Mouse (Mus musculus): ENCODE data around the gene Sft2d1. TPM values are rescaled to one million over a fixed set of nuclear protein-coding genes. Genes with fewer than 3 reads are reported as not detected.
"Not testable (repeated sequence)": the region's sequence is repeated elsewhere in the genome, so short reads cannot be mapped to it uniquely, and the experiment has no call there.

Gene Sft2d1
- total and polyA plus RNA-seq, 3 experiments = 88.0 to 101 TPM; not detected in 1

DNA sequence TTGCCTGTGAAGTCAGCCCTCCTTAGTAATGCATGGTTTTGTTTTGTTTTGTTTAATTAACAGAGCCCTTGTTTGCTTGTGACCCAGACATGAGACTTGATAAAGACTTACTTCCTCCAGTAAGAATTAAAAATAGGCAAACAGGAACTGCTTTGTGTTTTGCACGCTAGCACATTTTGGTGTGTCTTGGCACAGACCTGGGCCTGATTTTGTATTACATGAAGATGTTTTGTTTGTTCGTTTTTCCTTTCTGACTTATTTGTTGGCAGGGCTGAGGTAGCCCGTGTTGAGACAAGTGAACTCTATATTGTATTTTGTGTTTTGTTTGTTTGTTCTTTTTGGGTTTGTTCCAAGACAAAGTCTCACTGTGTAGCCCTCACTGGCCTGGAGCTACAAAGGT is 849 bp downstream of the Sft2d1 start (continued):
- peak; percentile 55 for TF ChIP-seq ETS1 (IDR thresholded peaks at IDR 0.05; ENCODE audit: low read depth, low read length)

DNA sequence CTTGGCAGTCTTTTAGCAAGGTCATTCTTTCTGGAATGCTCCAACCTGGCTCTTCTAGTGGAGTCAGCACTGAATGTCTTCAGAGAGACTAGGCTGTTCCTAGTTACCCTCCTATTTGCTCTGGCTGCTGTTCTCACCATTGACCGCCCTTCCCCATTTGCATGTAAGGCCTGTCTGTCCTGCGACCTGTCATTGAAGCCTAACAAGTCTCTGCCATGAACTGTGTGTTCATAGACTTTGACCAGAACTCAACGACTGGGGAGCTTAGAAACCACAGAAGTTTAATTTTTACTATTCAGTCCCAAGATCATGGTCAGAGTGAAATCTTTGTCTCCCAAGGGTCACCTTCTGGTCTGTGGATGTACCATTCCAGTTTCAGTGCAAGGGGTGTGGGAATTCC is 3.1 kb downstream of the Sft2d1 start:
- Histone ChIP-seq H3K79me2 (ENCODE audit: control insufficient read depth, insufficient read depth, low read length, poor library complexity) (peaks cover 54% of the 10 kb centered on the region), H3K9ac (ENCODE audit: control insufficient read depth, low read depth, low read length, poor library complexity, severe bottlenecking) (no peak overlapping the region), H3K27me3 (ENCODE audit: control insufficient read depth in 1 of 2, insufficient read depth in 2 of 2, low read length in 2 of 2) (no peaks in the 10 kb centered on the region), H3K27ac (ENCODE audit: control insufficient read depth, low read depth, low read length) (no peak overlapping the region), H3K4me1 (ENCODE audit: control insufficient read depth in 1 of 2, insufficient read depth in 2 of 2, low read length in 2 of 2) (peaks cover 3 to 8% of the 10 kb centered on the region in 2 experiments), H3K4me3 (ENCODE audit: control insufficient read depth in 1 of 2, insufficient read depth in 1 of 2, low read depth in 2 of 2, low read length in 2 of 2) (no peak overlapping the region), H3K36me3 (ENCODE audit: control insufficient read depth in 1 of 2, insufficient read depth in 2 of 2, low read length in 2 of 2) (peaks cover 0 to 1% of the 10 kb centered on the region in 2 experiments; a peak in 2 of 4 replicates), H3K9me3 (replicated peaks; ENCODE audit: insufficient read depth, low read length) (no peaks in the 10 kb centered on the region)
- TF ChIP-seq CTCF (IDR thresholded peaks at IDR 0.05 in 2 of 3, conservative IDR thresholded peaks at IDR 0.05 in 1 of 3; ENCODE audit: control insufficient read depth in 1 of 3, insufficient read depth in 1 of 3, low read depth in 2 of 3, low read length in 3 of 3, poor library complexity in 1 of 3, severe bottlenecking in 1 of 3) = no peak
- DNase-seq (ENCODE audit: low read depth, low spot score) = no peak

DNA sequence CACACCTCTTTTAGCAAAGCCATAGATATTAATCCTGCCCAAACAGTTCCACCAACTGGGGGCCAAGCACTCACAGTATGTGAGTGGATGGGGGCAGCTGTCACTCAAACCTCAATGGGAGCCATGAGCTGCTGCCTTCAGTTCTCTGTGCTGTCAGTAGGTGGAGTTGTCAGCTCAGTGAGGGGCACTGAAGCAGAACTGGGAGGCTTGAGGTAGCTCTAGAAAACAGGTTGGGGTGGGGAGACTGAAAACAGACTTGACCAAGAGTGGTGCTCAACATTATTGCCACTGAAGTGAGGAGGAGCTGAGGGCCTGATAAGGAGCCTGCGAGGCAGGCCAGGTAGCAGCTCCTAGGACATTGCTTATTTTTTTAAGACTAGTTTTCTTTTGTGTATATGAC is 5.3 kb downstream of the Sft2d1 start:
- peaks cover 0 to 1% of the 10 kb centered on the region in 2 experiments; a peak in 2 of 4 replicates for H3K36me3 ChIP-seq (ENCODE audit: control insufficient read depth in 1 of 2, insufficient read depth in 2 of 2, low read length in 2 of 2)

DNA sequence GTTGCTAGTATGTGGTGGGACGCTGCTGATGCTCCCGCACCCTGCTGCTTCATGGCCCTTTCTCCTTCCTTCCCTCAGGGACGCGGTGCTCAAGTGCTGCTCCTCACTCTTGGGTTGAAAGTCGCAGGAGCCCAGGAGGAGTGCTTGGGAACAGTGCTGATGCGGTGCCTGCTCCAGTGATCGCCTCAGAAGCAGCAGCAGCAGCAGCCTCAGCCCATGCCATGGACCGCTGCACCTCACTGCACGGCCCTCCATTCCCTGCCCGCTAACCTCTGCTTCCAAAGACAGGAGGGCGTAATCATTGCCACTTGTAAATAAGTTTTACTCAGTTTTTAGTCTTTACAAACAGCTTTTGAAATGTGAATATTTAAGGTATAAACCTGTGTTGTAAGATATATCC is 16.0 kb downstream of the Sft2d1 start:
- H3K27ac ChIP-seq (ENCODE audit: control insufficient read depth, low read depth, low read length); H3K36me3 ChIP-seq (ENCODE audit: control insufficient read depth in 1 of 2, insufficient read depth in 2 of 2, low read length in 2 of 2); H3K79me2 ChIP-seq (ENCODE audit: control insufficient read depth, insufficient read depth, low read length, poor library complexity); H3K4me1 ChIP-seq (ENCODE audit: control insufficient read depth in 1 of 2, insufficient read depth in 2 of 2, low read length in 2 of 2); H3K9ac ChIP-seq (ENCODE audit: control insufficient read depth, low read depth, low read length, poor library complexity, severe bottlenecking); H3K9me3 ChIP-seq (replicated peaks; ENCODE audit: insufficient read depth, low read length); H3K4me3 ChIP-seq (ENCODE audit: control insufficient read depth in 1 of 2, insufficient read depth in 1 of 2, low read depth in 2 of 2, low read length in 2 of 2); DNase-seq (ENCODE audit: low read depth, low spot score); H3K27me3 ChIP-seq (ENCODE audit: control insufficient read depth in 1 of 2, insufficient read depth in 2 of 2, low read length in 2 of 2): not testable (repeated sequence)

More for the DNA sequence above, 5.3 kb downstream of the Sft2d1 start:
- DNase-seq (ENCODE audit: low read depth, low spot score) = peak; percentile 37
- H3K27me3 ChIP-seq (ENCODE audit: control insufficient read depth in 1 of 2, insufficient read depth in 2 of 2, low read length in 2 of 2) = no peaks in the 10 kb centered on the region
- H3K4me3 ChIP-seq (ENCODE audit: control insufficient read depth in 1 of 2, insufficient read depth in 1 of 2, low read depth in 2 of 2, low read length in 2 of 2) = no peak overlapping the region
- no peaks in the 10 kb centered on the region for H3K9me3 ChIP-seq (replicated peaks; ENCODE audit: insufficient read depth, low read length)
- peaks cover 50% of the 10 kb centered on the region for H3K79me2 ChIP-seq (ENCODE audit: control insufficient read depth, insufficient read depth, low read length, poor library complexity)
- H3K9ac ChIP-seq (ENCODE audit: control insufficient read depth, low read depth, low read length, poor library complexity, severe bottlenecking) = no peak overlapping the region
- H3K4me1 ChIP-seq (ENCODE audit: control insufficient read depth in 1 of 2, insufficient read depth in 2 of 2, low read length in 2 of 2) = peaks cover 3 to 8% of the 10 kb centered on the region in 2 experiments
- TF ChIP-seq RAD21 (IDR thresholded peaks at IDR 0.05; ENCODE audit: low read depth, low read length) (peak; percentile 13; the same call in 1 of the 2 replicates), ELF1 (IDR thresholded peaks at IDR 0.05; ENCODE audit: low read depth, low read length) (no peak), CTCF (IDR thresholded peaks at IDR 0.05 in 2 of 3, conservative IDR thresholded peaks at IDR 0.05 in 1 of 3; ENCODE audit: control insufficient read depth in 1 of 3, insufficient read depth in 1 of 3, low read depth in 2 of 3, low read length in 3 of 3, poor library complexity in 1 of 3, severe bottlenecking in 1 of 3) (peak; percentile 28 to 43 (median 30); a peak in 3 of 6 replicates)
- no peak overlapping the region for H3K27ac ChIP-seq (ENCODE audit: control insufficient read depth, low read depth, low read length)

DNA sequence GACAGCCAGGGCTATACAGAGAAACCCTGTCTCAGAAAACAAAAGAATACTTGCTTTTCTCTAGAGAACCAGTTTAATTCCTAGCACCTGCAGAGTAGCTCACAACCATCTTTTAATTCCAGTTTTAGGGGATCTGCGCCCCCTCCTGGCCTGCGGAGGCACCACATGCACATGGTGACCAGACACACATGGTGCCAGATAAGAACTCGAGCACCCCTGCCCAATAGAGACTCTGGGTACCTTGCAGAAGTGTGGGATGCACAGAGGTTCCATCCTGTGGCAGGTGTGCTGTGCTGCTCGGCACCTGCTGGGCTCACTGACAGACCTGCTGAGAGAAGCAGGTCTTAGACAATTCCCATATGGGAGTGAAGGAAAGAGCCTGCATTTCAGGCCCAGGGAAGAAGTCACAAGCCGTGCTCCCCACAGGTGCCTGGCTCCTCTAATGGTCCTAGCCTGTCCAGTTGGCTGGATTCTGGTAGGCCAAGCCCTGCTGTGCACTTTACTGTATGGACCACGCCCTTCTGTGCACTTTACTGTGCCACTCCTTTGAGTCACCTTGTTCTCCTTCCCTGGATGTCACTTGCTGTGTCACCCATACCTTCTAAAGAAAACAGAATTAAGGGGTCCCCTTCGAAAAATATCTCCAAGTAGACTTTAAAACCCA is 17.7 kb downstream of the Sft2d1 start:
- H3K79me2 ChIP-seq (ENCODE audit: control insufficient read depth, insufficient read depth, low read length, poor library complexity) = no peaks in the 10 kb centered on the region
- H3K4me3 ChIP-seq (ENCODE audit: control insufficient read depth in 1 of 2, insufficient read depth in 1 of 2, low read depth in 2 of 2, low read length in 2 of 2) = no peak overlapping the region
- no peaks in the 10 kb centered on the region for H3K27me3 ChIP-seq (ENCODE audit: control insufficient read depth in 1 of 2, insufficient read depth in 2 of 2, low read length in 2 of 2)
- no peak overlapping the region for H3K9ac ChIP-seq (ENCODE audit: control insufficient read depth, low read depth, low read length, poor library complexity, severe bottlenecking)
- DNase-seq (ENCODE audit: low read depth, low spot score) = peak; percentile 65
- H3K4me1 ChIP-seq (ENCODE audit: control insufficient read depth in 1 of 2, insufficient read depth in 2 of 2, low read length in 2 of 2) = no peaks in the 10 kb centered on the region
- H3K9me3 ChIP-seq (replicated peaks; ENCODE audit: insufficient read depth, low read length) = no peaks in the 10 kb centered on the region
- H3K27ac ChIP-seq (ENCODE audit: control insufficient read depth, low read depth, low read length) = no peak overlapping the region
- H3K36me3 ChIP-seq (ENCODE audit: control insufficient read depth in 1 of 2, insufficient read depth in 2 of 2, low read length in 2 of 2) = no peaks in the 10 kb centered on the region; a peak in 1 of 4 replicates
- TF ChIP-seq JUND (IDR thresholded peaks at IDR 0.05; ENCODE audit: low read depth, low read length) (no peak), EP300 (IDR thresholded peaks at IDR 0.05; ENCODE audit: low read depth in 1 of 2, low read length in 2 of 2) (no peak), SMC3 (IDR thresholded peaks at IDR 0.05; ENCODE audit: low read depth, low read length) (peak; percentile 71), ZKSCAN1 (IDR thresholded peaks at IDR 0.05; ENCODE audit: low read depth, low read length) (no peak), USF1 (IDR thresholded peaks at IDR 0.05; ENCODE audit: low read depth, low read length) (no peak), MYB (IDR thresholded peaks at IDR 0.05; ENCODE audit: low read depth, low read length) (no peak), RAD21 (IDR thresholded peaks at IDR 0.05; ENCODE audit: low read depth, low read length) (peak; percentile 41), POLR2AphosphoS5 (IDR thresholded peaks at IDR 0.05; ENCODE audit: borderline replicate concordance, low read depth, low read length) (no peak), POLR2AphosphoS2 (IDR thresholded peaks at IDR 0.05; ENCODE audit: low read length) (no peak), RCOR1 (IDR thresholded peaks at IDR 0.05; ENCODE audit: low read depth, low read length) (no peak), UBTF (IDR thresholded peaks at IDR 0.05; ENCODE audit: borderline replicate concordance, insufficient read depth, low read depth, low read length) (no peak), BHLHE40 (IDR thresholded peaks at IDR 0.05; ENCODE audit: borderline replicate concordance, low read depth, low read length) (no peak), ETS1 (IDR thresholded peaks at IDR 0.05; ENCODE audit: low read depth, low read length) (no peak), MAFK (IDR thresholded peaks at IDR 0.05; ENCODE audit: borderline replicate concordance, low read depth, low read length) (no peak)

All from MEL (cell line).